Mouse (Mus musculus) frontal cortex, postnatal 25 days (tissue): ENCODE results near the gene Wnt2b.

Experiments
- DNase-seq, 2 experiments: peaks; one replicate each; pipeline ENCODE4 v3.0.0; 2022; ENCODE audit warnings: low spot score in 2 of 2

Gene Wnt2b

DNA sequence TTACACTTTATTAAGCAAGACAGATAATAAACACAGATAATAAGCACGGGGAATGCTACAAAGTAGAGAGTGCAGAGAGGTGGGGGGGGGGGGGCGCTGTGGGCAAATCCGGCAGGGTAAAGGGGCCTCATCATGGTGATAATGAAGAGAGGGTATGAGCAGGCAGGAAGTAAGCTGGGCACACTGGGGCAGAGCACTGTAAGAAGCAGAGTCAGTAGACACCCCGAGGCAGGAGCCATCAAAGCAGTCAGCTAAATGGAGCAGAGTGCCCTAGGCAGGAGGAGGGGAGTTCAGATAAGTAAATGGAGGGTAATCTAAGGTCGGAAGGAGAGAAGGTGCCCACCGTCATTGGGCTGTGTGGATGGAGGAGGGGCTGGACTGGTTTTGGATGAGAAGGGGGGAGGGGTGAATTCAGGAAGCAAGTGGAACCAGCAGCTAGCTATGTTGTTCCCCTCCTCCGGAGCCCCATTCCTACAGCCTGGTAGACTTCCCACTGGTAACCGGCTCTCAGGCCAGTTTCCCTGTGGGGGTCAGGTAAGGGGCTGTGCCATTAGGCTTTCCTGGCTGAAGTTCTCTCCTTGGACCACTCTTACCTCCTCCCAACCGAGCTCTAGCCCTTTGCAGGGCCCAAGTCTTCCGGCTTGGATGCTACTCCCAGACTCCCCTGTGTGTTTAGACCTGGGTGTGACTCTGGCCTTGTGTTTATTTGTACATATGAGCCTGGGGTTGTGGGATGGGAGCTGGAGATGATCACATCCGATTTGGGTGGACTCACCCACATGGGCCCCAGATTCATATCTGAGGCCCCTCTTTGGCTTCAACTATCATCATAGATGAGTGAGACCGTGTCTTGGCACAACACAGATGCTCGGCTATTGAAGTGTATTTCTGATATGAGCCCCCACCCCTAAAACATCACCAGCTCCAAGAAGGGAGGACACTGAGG lies 1.9 kb upstream of the Wnt2b start:
- no peak for DNase-seq

GRCm38 (mm10) chr3:104962866-104963265 lies 1.1 kb upstream of the Wnt2b start:
- no peak for DNase-seq

DNA sequence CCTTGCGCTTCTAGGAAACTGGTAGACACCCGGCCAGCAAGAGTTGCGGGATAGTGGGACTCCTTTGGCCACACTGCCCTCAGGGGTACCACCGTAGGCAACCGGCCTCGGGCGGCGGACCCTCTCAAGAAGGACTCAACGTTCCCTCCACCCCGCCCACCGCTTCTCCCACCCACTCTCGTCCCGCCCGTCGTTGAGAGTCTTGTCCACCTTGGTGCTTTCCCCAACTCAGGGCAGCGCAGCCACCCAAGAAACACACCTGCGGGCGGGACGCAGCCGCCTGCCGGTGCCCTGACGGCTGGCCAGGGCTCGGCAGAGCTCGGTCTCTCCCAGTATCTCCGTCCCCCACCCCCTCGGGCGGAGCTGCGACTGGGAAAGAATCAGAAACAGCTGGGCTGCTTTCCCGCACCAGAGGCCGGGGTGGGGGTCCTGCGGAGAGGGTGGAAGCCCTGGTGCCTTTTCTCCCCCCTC lies 455 bp upstream of the Wnt2b start:
- no peak for DNase-seq

GRCm38 (mm10) chr3:104960026-104961000 lies 1.4 kb downstream of the Wnt2b start:
- DNase-seq = peak in 1 of 2 experiments; percentile 0

GRCm38 (mm10) chr3:104956131-104956581 lies 5.6 kb downstream of the Wnt2b start:
- no peak for DNase-seq

GRCm38 (mm10) chr3:104954551-104954950 lies 7.2 kb downstream of the Wnt2b start:
- no peak for DNase-seq

DNA sequence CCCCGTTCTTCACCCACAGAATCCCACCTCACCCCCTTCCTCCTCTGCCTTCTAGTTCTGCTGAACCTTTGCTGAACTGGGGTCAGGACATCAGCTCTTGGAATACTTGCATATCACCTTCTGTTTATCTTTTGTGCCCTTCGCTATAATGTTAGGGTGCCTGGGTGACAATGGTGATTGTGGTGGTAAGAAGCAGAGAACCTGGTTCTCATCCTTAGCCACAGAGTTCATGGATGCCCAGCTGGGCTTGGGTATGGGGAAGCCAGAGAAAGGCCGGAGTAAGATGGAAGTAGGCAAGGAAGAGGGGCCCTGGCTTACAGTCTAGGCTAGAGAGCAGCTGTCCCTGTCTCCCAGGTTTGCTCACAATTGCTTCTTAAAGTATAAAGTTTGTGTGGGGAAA lies 7.6 kb downstream of the Wnt2b start:
- DNase-seq = no peak

- no peak for DNase-seq
Measured at GRCm38 (mm10) chr3:104952891-104953670, 8.6 kb downstream of the Wnt2b start.

- DNase-seq = no peak
Measured at GRCm38 (mm10) chr3:104950926-104951325, 10.8 kb downstream of the Wnt2b start.

DNA sequence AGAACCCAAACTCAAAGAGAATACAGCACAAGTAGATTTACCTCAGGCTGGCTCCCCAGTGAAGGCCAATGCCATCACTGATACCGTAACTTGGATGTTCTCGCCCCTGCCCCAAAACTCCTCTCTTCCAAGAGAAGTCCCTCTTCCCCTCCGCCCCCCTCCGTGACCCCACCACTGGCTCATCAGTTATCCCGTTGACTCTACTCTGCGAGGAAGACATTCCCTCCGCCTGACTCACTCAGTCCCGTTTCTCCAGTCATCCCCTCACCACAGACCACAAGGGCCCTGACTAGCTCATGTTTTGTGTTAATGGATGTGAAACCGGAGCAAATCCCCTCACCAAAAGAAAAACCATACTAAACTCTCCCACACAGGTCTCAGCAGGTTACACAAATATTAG lies 16.8 kb downstream of the Wnt2b start:
- DNase-seq = no peak

- DNase-seq = no peak
Measured at GRCm38 (mm10) chr3:104943333-104943732, 18.4 kb downstream of the Wnt2b start.

- no peak for DNase-seq
Measured at GRCm38 (mm10) chr3:104942682-104943081, 19.0 kb downstream of the Wnt2b start.

GRCm38 (mm10) chr3:104940691-104941090 lies 21.0 kb downstream of the Wnt2b start:
- DNase-seq = no peak

DNA sequence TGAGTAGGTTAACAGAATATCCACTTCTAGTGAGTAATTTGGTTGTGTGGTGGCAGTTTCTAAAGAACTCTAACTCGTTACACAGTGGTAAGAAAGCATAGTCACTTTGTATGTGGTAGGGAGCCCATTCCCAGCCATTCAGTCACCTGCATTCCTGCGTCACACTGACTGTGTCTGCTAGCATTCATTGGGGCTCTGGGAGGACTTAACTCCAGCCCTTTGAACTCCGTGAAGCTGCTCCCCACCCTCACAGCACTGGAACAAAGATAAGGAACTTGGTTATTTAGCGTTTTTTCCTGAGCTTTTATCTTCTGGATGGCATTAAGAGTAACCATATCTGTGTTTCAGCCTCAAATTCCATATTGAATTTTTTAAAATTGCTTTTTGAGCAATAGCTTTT lies 23.4 kb downstream of the Wnt2b start:
- no peak for DNase-seq

GRCm38 (mm10) chr3:104937728-104938305 lies 23.9 kb downstream of the Wnt2b start:
- no peak for DNase-seq

DNA sequence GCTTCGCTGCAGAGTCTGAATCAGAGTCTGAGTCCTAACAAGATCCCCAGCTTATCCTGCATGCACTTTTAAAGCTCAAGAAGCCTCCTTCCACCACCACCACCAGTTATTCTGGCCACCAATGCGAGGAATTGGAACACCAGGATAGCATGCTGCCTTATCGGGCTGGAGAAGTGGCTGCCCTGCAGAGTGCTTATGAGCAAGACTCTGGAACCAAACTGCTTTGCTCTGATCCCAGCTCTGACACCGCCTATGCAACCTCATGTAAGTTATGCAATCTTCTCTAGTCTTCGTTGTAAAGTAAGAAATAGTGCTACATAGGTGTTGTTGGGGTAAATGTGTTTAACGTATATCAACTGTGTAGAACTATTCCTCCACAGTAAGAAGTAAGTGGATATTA lies 32.3 kb downstream of the Wnt2b start:
- no peak for DNase-seq

DNA sequence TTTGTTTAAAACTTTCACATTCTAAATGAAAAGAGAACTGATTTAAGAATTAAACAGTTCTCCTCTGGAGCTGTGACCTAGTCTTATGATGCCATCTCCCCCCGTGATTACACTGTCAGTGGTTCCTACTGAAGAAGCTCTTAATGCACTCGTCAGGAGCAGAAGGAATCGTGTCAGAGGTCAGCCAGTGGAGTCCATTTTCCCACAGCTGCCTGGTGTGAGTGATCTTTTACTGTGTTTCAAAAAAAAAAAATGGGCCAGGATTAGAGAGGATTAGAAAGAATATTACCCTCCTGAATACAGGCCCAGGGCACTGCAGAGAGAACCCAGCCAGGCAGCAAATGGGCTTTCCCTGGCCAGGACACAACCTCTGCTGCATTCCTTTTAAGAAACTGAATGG lies 46.7 kb downstream of the Wnt2b start:
- DNase-seq = no peak

DNA sequence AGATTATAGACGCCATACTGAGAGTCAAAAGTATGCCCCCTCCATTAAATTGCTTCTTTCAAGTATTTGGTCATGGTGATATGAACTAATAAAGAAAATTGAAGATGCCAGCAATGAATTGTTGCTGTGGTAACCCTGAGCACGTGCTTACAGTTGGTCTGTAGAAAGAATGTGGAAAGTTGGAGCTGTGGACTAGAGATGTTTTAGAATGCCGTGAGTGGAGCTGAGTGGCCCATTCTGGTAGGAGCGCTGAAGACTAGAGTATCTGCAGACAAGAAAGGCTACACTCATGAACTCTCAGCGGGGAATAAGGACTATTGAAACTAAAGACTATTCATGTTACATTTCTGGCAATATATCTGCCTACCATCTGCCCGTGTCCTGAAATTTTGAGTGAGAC lies 52.5 kb downstream of the Wnt2b start:
- DNase-seq = no peak

- DNase-seq = no peak
Measured at GRCm38 (mm10) chr3:104906007-104906406, 55.7 kb downstream of the Wnt2b start.

- DNase-seq = no peak
Measured at GRCm38 (mm10) chr3:104905389-104905788, 56.3 kb downstream of the Wnt2b start.

- DNase-seq = no peak
Measured at GRCm38 (mm10) chr3:104901154-104901553, 60.6 kb downstream of the Wnt2b start.
